In genomic region chr10:122991053-122991452, GRCm38 (mm10) we compare ENCODE assay signal across 9 mouse cellular contexts.
DNase-seq lines count a peak whose midpoint lies in the region; ATAC-seq and TF ChIP-seq lines count a peak whose summit lies in the region.
"Had no signal": no experiment of that assay in that cellular context is flagged by ENCODE, and none has a peak within 500 bp of the region (broad histone marks: within the 10 kb centered on the region; RNA-seq: fewer than 3 reads in every experiment).

No protein-coding gene starts in this region.

- peak; percentile 23 for ATAC-seq in common myeloid progenitor, adult 5-6 weeks (replicated peaks; ENCODE audit: low read depth, poor library complexity, severe bottlenecking)
- ATAC-seq in megakaryocyte-erythroid progenitor cell, adult 5-6 weeks (replicated peaks; ENCODE audit: low FRiP score, low TSS enrichment, poor library complexity, severe bottlenecking) = no peak

- intact Hi-C loops in gastrocnemius, adult 2 months (cut with DNase I) = no loop called here

- no peak for TF ChIP-seq CTCF in gastrocnemius, adult 2 months (IDR thresholded peaks at IDR 0.05)

- H3K4me3 ChIP-seq in gastrocnemius, adult 2 months = peak overlapping the region; percentile 58
- H3K4me3 ChIP-seq: liver, embryonic 13.5 days had no signal

- peak overlapping the region; percentile 83 for H3K27ac ChIP-seq in gastrocnemius, adult 2 months
- H3K27ac ChIP-seq: liver, embryonic 13.5 days had no signal

- DNase-seq in gastrocnemius, adult 2 months = peak; percentile 36
- DNase-seq in gastrocnemius, adult 8-10 months (ENCODE audit: low spot score in 2 of 2) = no peak
- DNase-seq in A20 (ENCODE audit: low read depth, low spot score) = peak; percentile 33
- DNase-seq in layer of hippocampus, postnatal 14 days (ENCODE audit: low spot score in 2 of 2) = peak; percentile 36 to 62
- no peak for DNase-seq in ovary, adult 18-20 months (ENCODE audit: low spot score)
- no peak for DNase-seq in thymus, postnatal 0 days (ENCODE audit: low spot score)
- DNase-seq: liver, embryonic 13.5 days had no signal

Comparison
In these comparisons a context has a peak if more than half of its experiments do, and no peak if none do; other contexts are left out.
1. DNase-seq: peak in gastrocnemius, adult 2 months (single experiment), A20 (single experiment) and layer of hippocampus, postnatal 14 days (2 of 2); none in gastrocnemius, adult 8-10 months (0 of 2), ovary, adult 18-20 months (single experiment) and thymus, postnatal 0 days (single experiment).